Mouse (Mus musculus): ENCODE measurements around the gene Rap1gap2. TPM values are rescaled to one million over a fixed set of nuclear protein-coding genes. Genes with fewer than 3 reads are reported as not detected.

The Rap1gap2 gene
- polyA plus RNA-seq, 1 experiment from 2014 or later: 12.4 TPM

DNA sequence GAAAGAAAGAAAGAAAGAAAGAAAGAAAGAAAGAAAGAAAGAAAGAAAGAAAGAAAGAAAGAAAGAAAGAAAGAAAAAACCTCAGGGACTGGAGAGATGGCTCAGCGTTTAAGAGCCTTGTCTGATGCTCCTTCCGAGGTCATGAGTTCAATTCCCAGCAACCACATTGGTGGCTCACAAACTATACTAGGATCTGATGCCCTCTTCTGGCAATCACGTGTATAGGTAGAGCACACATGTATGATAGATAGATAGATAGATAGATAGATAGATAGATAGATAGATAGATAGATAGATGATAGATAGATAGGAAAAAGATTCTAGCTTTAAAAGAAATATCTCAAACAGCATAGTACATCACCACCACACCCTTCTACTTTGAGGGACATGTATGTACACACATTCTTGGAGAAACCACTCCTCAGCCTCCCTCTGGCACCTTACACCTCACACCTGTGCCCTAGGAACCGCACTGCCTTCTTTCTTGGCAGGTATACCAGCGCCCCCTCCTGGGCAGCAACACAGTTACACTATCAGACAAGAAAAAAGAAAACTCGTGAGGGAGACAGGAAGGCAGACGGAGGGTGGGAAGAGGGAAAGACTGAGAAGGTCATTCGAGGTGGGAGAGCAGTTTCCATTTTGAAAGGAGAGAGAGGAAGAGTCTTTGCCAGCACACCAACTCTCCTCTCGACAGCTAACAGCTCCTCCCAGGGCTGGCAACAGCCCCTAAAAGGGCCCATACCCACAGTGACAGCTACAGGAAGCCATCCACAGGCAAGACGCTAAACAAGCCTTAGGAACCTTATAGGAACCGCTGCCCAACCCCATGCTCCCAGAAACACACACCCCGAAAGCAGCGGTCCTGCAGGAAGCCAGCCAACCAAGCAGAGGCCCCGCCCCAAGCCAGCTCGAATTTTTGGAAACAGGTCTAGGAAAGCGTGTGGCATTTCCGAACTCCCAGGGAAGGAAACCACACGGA lies 84.2 kb downstream of the Rap1gap2 start:
- no peaks in the 10 kb centered on the region for H3K9me3 ChIP-seq
- no peak overlapping the region for H3K27ac ChIP-seq
- H3K4me3 ChIP-seq (replicated peaks): 0 out of 2 replicates have a peak overlapping the region, but pooled peaks have one; percentile 0
- peaks cover 13% of the 10 kb centered on the region for H3K4me1 ChIP-seq (replicated peaks)
- H3K27me3 ChIP-seq (replicated peaks): peaks cover under 1% of the 10 kb centered on the region; the same call in 1 of the 2 replicates
- no peaks in the 10 kb centered on the region for H3K36me3 ChIP-seq
- no peak overlapping the region for H3K9ac ChIP-seq
- H3K4me2 ChIP-seq (replicated peaks): peak overlapping the region; percentile 47
- no peak for ATAC-seq
- WGBS: 16% methylated on average over 18 of the region's 18 CpGs

DNA sequence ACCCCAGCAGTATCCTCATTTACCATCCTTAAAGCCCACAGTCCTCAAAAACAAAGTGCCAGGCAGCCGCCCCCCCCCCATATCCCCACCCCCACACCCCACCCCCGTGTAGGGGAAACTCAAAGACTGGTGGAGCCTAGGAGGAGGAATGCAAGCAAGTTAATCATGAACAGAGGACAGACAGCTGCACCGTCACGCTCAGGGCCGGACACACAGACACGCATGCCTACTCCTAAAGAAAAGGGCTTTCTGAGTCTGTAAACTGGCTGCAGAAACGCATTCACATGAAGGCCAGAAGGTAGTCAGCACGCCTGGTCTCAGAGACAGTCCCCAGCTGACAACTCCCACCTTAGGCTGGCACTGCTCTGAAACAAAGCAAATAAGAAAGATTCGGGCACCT lies 85.1 kb downstream of the Rap1gap2 start:
- H3K9ac ChIP-seq: no peak overlapping the region
- H3K27me3 ChIP-seq (replicated peaks): peaks cover 3% of the 10 kb centered on the region; the same call in 1 of the 2 replicates
- ATAC-seq: no peak
- peaks cover 13% of the 10 kb centered on the region for H3K4me1 ChIP-seq (replicated peaks)
- H3K9me3 ChIP-seq: no peaks in the 10 kb centered on the region
- WGBS: 53% methylated on average over 9 of the region's 9 CpGs
- no peak overlapping the region for H3K4me3 ChIP-seq (replicated peaks)
- H3K4me2 ChIP-seq (replicated peaks): no peak overlapping the region
- no peaks in the 10 kb centered on the region for H3K36me3 ChIP-seq
- no peak overlapping the region for H3K27ac ChIP-seq

GRCm38 (mm10) chr11:74525205-74525604 lies 85.5 kb downstream of the Rap1gap2 start:
- no peak for ATAC-seq
- no peak overlapping the region for H3K4me3 ChIP-seq (replicated peaks)
- no peak overlapping the region for H3K27ac ChIP-seq
- H3K9me3 ChIP-seq: no peaks in the 10 kb centered on the region
- peaks cover 14% of the 10 kb centered on the region for H3K4me1 ChIP-seq (replicated peaks)
- H3K27me3 ChIP-seq (replicated peaks): peaks cover 3% of the 10 kb centered on the region; the same call in 1 of the 2 replicates
- no peak overlapping the region for H3K4me2 ChIP-seq (replicated peaks)
- no peak overlapping the region for H3K9ac ChIP-seq
- no peaks in the 10 kb centered on the region for H3K36me3 ChIP-seq
- WGBS: 82% methylated on average over 7 of the region's 7 CpGs

GRCm38 (mm10) chr11:74524050-74524965 lies 86.4 kb downstream of the Rap1gap2 start:
- 62% methylated on average over 9 of the region's 9 CpGs for WGBS
- H3K4me2 ChIP-seq (replicated peaks): peak overlapping the region; percentile 94; the same call in 1 of the 2 replicates
- no peaks in the 10 kb centered on the region for H3K9me3 ChIP-seq
- peaks cover 3% of the 10 kb centered on the region; the same call in 1 of the 2 replicates for H3K27me3 ChIP-seq (replicated peaks)
- no peak for ATAC-seq
- no peak overlapping the region for H3K4me3 ChIP-seq (replicated peaks)
- peaks cover 14% of the 10 kb centered on the region for H3K4me1 ChIP-seq (replicated peaks)
- H3K36me3 ChIP-seq: no peaks in the 10 kb centered on the region
- no peak overlapping the region for H3K27ac ChIP-seq
- H3K9ac ChIP-seq: no peak overlapping the region

DNA sequence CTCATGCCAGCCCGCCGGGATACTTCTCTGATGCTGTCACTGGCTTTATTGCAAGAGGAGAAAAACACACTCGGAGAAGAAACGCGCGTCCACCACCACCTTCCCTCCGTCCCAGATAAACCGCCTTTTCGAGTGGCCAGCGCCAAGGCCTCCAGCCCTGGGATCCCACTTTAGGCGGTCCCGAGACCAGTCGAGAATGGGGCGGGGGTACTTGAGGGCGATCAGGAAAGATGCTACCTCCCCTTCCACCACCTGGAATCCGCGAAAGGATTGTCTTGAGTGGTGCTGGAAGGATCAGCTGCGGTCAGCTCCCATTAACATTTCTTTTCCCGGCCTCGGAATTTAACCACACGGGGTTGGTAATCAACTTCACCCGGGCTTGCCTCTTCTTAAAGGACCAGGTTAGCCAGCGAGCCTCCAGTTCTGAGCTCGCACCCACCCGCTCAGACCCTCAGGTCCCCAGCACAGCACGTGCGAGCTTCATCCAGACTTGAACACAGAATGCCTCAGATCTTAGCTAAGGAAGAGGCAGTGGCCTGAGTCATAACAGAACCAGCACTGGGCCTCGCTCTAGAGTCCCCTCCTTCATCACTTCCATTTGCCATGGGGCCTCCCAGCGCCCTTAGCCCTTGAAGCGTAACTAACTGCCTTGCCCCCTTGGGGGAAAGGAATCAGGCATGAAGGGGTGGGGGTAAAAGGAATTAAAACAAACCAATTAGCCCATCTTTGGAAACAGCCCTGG lies 87.3 kb downstream of the Rap1gap2 start:
- peak overlapping the region; percentile 58 for H3K9ac ChIP-seq
- peaks cover 3% of the 10 kb centered on the region; the same call in 1 of the 2 replicates for H3K27me3 ChIP-seq (replicated peaks)
- 0 out of 2 replicates have a peak, but pooled peaks have one; percentile 3 for ATAC-seq

DNA sequence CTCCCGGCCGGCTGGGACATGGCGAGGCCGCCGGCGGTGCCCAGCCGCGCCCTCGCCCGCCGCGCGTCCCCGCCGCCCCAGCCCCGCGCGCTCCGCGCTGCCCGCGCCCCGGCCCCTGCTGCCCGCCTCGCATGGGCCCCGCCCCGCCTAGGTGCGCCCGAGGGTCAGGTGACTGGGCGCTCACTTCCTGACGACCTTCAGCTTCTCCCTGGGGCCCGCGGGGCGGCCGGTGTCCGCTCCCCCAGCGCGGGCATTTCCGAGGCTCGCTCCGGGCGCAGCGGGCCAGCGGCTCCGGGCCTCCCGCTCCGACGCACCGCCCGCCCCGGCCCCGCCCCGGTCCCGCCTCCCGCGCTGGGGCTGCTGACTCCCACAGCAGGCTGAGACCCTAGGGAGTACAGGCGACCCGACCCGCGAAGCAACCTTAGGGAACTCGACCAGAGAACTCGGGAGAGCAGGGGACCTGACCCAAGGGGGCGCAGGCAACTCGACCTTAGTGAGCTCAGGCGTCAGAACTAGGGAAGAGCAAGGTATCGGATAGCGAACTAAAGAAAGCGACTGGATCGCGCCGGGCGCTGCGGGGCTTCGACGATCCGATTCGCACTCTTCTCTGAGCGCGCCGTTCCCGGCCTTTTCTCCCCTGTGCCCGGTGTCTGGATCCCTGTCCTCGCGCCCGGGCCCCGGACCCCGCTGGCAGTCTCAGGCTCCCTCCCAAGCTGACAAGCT lies 88.1 kb downstream of the Rap1gap2 start:
- Histone ChIP-seq H3K9ac (peak overlapping the region; percentile 58), H3K9me3 (no peaks in the 10 kb centered on the region), H3K27ac (peak overlapping the region; percentile 79), H3K4me3 (replicated peaks) (peak overlapping the region; percentile 59), H3K4me2 (replicated peaks) (peak overlapping the region; percentile 94), H3K4me1 (replicated peaks) (peaks cover 14% of the 10 kb centered on the region), H3K36me3 (no peaks in the 10 kb centered on the region), H3K27me3 (replicated peaks) (peaks cover 3% of the 10 kb centered on the region; the same call in 1 of the 2 replicates)
- WGBS: under 1% methylated on average over 87 of the region's 87 CpGs
- peak; percentile 92 for ATAC-seq

More for the DNA sequence above, 87.3 kb downstream of the Rap1gap2 start:
- Histone ChIP-seq H3K4me3 (replicated peaks) (peak overlapping the region; percentile 59), H3K9me3 (no peaks in the 10 kb centered on the region), H3K27ac (peak overlapping the region; percentile 79), H3K4me1 (replicated peaks) (peaks cover 14% of the 10 kb centered on the region), H3K4me2 (replicated peaks) (peak overlapping the region; percentile 94), H3K36me3 (no peaks in the 10 kb centered on the region)
- 8% methylated on average over 30 of the region's 30 CpGs for WGBS

GRCm38 (mm10) chr11:74521981-74522486 lies 88.7 kb downstream of the Rap1gap2 start:
- H3K4me2 ChIP-seq (replicated peaks): peak overlapping the region; percentile 94
- peak overlapping the region; percentile 79 for H3K27ac ChIP-seq
- peak overlapping the region; percentile 59 for H3K4me3 ChIP-seq (replicated peaks)
- no peaks in the 10 kb centered on the region for H3K36me3 ChIP-seq
- ATAC-seq: peak; percentile 42
- H3K27me3 ChIP-seq (replicated peaks): peaks cover 3% of the 10 kb centered on the region; the same call in 1 of the 2 replicates
- WGBS: under 1% methylated on average over 29 of the region's 29 CpGs
- peaks cover 14% of the 10 kb centered on the region for H3K4me1 ChIP-seq (replicated peaks)
- no peaks in the 10 kb centered on the region for H3K9me3 ChIP-seq
- peak overlapping the region; percentile 58 for H3K9ac ChIP-seq

- 75% methylated on average over 3 of the region's 3 CpGs for WGBS
- Histone ChIP-seq H3K36me3 (no peaks in the 10 kb centered on the region), H3K9me3 (no peaks in the 10 kb centered on the region), H3K4me3 (replicated peaks) (no peak overlapping the region), H3K27me3 (replicated peaks) (peaks cover 3% of the 10 kb centered on the region; the same call in 1 of the 2 replicates), H3K4me2 (replicated peaks) (peak overlapping the region; percentile 94; the same call in 1 of the 2 replicates), H3K9ac (no peak overlapping the region), H3K27ac (no peak overlapping the region), H3K4me1 (replicated peaks) (peaks cover 8% of the 10 kb centered on the region)
- no peak for ATAC-seq
Measured at GRCm38 (mm10) chr11:74520201-74520600, 90.5 kb downstream of the Rap1gap2 start.

DNA sequence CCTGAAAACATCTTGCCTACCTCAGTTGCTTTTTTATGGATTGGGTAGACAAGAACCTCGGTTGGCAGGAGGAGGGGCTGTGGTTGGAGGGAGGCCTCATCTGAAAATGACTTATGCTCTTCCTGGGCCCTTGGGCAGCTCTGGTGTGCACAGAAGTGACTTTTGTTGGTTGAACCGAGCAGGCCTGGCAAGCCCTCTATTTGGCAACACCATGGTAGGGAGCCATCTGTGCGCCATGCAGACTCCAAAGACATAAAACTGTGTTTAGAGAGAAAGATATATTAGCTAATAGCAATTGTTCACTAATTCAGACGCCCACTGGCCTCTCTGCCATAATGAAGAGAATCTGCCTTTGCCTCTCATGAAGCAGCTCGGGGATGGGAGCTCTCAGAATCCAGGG lies 94.6 kb downstream of the Rap1gap2 start:
- no peak for ATAC-seq
- Histone ChIP-seq H3K27ac (no peak overlapping the region), H3K36me3 (no peaks in the 10 kb centered on the region), H3K4me3 (replicated peaks) (no peak overlapping the region), H3K9ac (no peak overlapping the region), H3K27me3 (replicated peaks) (no peaks in the 10 kb centered on the region), H3K4me1 (replicated peaks) (peaks cover 2% of the 10 kb centered on the region; the same call in 1 of the 2 replicates), H3K4me2 (replicated peaks) (no peak overlapping the region), H3K9me3 (no peaks in the 10 kb centered on the region)
- 66% methylated on average over 5 of the region's 5 CpGs for WGBS

- WGBS: 86% methylated on average over 3 of the region's 3 CpGs
Measured at GRCm38 (mm10) chr11:74515046-74515445, 95.7 kb downstream of the Rap1gap2 start.

More at GRCm38 (mm10) chr11:74515046-74515445, 95.7 kb downstream of the Rap1gap2 start:
- H3K27ac ChIP-seq: no peak overlapping the region
- H3K9me3 ChIP-seq: no peaks in the 10 kb centered on the region
- H3K27me3 ChIP-seq (replicated peaks): no peaks in the 10 kb centered on the region
- no peak overlapping the region for H3K4me2 ChIP-seq (replicated peaks)
- H3K4me1 ChIP-seq (replicated peaks): no peaks in the 10 kb centered on the region; the same call in 1 of the 2 replicates
- H3K4me3 ChIP-seq (replicated peaks): no peak overlapping the region
- ATAC-seq: no peak
- H3K9ac ChIP-seq: no peak overlapping the region
- H3K36me3 ChIP-seq: no peaks in the 10 kb centered on the region
